Mouse (Mus musculus): ENCODE results near the gene Olfr548-ps1.

- no peak for TF ChIP-seq CTCF (IDR thresholded peaks at IDR 0.05; ENCODE audit: low read depth, low read length)
- TF ChIP-seq POLR2AphosphoS5 (IDR thresholded peaks at IDR 0.05; ENCODE audit: insufficient replicate concordance, low read depth, low read length), result no peak
- TF ChIP-seq GATA1 (IDR thresholded peaks at IDR 0.05; ENCODE audit: borderline replicate concordance, low read length), result no peak
- no peak for TF ChIP-seq TAL1 (conservative IDR thresholded peaks at IDR 0.05; ENCODE audit: low read depth, low read length)
- no peak for TF ChIP-seq GATA2 (IDR thresholded peaks at IDR 0.05; ENCODE audit: borderline replicate concordance, low read depth, low read length)
These were observed 26.6 kb upstream of the Olfr548-ps1 start for GRCm38 (mm10) chr7:102514144-102514543.
